Mouse (Mus musculus) T-cell, adult 2 months (primary cell): ENCODE measurements around the gene Wnt10a.

Source experiments
- DNase-seq: peaks from one replicate; pipeline ENCODE4 v3.0.0; 2022; ENCODE audit warnings: low spot score

Wnt10a gene

GRCm38 (mm10) chr1:74791249-74791648 lies at the start of gene Wnt10a:
Gene Wnt10a (plus strand): TSS chr1:74791516.
- DNase-seq = no peak

GRCm38 (mm10) chr1:74747335-74747734 lies 44.0 kb upstream of the Wnt10a start:
- no peak for DNase-seq

GRCm38 (mm10) chr1:74748643-74749271 lies 42.6 kb upstream of the Wnt10a start, which contains the start of gene Prkag3:
Gene Prkag3 (minus strand): TSS chr1:74749221.
- peak; percentile 17 for DNase-seq

DNA sequence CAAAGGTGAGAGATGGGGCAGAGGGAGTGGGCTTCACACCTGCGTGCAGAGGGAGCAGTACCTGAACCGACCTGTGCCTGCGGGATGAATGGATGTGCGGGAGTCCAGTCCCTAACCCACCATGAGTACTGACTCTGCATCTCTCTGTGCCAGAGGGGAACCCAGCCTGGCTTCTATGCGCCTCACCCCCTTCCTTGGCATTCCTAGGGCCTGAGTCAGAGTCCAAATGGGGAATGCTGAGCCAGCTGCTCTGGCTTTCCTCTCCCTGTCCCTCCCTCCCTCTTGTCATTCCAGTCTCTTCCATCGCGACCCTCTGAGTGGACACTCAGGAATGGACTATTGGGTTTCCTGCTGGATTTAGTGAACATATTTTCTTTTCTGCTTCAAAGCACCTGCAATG lies 42.0 kb upstream of the Wnt10a start:
- no peak for DNase-seq

GRCm38 (mm10) chr1:74750683-74751082 lies 40.6 kb upstream of the Wnt10a start:
- no peak for DNase-seq

DNA sequence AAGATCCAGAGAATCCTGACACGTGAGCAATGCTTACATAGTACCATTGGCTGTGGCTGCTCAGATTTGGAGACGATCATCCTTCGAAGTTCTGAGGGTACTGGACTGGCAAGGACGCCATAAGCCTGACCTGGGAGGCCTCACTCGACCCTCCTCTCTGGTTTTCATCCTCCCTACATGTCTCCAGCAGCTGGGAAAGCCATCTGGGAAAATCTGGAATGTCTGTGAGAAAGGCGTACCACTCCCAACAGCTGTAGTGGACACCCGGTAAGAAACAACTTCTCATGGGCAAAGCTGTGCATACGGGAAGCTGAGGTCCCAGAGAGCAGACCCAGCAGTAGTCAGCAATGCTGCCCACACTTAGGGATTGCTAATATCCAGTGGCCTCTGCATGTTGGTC lies 39.2 kb upstream of the Wnt10a start:
- DNase-seq = no peak

DNA sequence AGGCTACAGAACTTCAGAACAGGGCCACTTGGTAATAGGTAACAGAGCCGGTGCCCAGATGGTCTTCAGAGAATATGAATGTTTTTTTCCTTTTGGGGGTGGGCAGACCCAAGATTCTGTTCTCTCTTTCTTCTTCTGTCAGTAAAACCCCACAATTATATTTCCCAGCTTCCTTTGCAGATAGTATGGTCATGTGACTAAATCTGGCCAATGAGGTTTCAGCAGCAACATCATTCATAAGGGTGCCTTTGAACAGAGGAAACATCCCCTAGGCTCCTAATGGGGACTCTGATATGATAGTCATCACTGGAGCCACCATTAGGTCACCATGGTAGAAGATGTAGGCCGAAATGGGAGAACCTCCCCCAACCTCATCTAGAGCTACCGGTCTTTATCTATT lies 38.5 kb upstream of the Wnt10a start:
- DNase-seq = no peak

- no peak for DNase-seq
Observed at GRCm38 (mm10) chr1:74753266-74753974, 37.9 kb upstream of the Wnt10a start.

DNA sequence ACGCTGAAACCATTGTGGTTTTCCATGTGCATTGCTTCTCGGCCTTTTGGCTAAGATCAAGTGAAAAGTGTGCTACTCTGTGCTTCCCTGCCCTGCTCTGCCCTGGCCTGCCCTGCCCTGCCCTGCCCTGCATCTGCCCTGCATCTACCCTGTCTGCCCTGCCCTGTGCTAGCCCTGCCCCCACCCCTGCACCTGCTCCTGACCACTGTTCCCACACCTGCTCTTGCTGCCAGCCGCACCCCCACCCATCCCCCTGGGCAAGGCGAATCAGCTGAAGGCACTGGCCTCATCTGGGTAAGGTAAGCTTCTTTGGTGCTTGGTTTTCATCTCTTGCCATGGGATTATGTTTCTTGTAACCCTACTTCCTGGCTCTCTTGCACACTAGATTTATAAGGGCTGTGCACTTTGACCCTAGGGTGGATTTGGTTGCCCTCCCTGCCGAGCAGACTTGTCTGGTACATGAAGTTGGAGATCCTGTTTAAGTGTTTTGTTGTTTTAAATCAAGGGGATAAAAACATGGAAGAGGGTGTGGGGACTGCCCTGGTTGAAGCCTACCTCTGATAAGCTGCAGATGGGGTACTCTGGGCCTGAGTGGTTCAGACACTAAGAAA lies 37.0 kb upstream of the Wnt10a start:
- DNase-seq = no peak

GRCm38 (mm10) chr1:74759773-74760172 lies 31.5 kb upstream of the Wnt10a start:
- no peak for DNase-seq

GRCm38 (mm10) chr1:74763081-74763480 lies 28.2 kb upstream of the Wnt10a start:
- DNase-seq = peak; percentile 51

DNA sequence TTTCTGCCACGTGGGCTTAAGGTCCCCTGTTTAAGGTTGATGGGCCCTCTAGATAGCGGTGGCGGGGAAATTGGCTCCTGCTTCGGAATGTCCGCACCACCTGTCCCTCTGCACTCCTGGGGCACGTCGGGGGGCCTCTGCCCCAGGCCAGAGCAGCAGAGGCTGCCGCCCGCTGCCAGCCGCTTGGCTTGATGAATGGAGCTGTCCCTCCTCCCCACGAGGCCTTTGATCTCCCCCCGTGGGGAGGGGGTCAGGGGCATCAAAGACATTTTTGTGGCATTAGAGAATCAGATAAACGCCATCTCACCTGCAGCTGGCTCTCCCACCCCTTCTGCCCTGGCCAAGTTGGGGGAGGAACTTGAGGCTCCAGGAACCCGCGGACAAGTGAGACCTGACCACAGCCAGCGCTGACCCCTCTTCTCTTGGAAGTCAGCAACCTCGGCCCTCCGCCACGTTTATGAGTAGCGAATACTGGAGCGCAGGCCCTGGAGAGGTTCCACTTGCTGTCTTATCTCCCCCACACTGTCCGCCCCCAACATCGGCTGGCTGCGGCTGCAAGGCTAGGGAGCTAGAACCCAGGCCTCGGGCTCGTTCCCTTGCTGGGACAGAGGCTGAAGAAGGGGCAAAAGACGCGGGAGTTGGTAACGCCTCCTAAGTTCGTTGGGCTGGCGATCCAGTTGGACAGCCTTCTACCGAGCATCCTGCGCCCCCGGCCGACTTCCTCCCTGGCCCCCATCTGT lies 20.4 kb upstream of the Wnt10a start:
- DNase-seq = no peak

DNA sequence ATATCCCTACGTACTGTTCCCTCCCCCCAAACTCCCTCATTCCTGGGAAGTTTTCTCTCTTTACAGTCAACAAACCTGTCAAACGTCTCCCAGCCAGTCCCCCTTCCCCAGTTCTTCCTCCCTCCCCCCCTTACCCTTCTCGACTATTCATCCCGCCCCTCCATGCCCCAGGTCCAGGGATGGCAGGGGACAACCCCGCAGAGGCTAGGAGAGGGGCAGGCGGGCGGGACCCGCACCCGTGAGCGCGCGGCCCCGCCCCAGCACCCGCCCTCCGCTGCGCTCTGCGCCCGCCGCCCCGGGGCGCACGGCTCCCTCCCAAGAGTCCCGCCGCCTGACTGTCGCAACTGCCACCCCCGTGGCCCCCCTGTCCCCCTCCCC lies 19.9 kb upstream of the Wnt10a start:
- DNase-seq = no peak

DNA sequence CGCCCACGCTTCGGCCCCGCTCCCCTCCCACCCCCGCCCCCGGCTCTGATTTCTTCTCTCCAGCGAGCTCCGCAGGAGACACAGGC lies 19.6 kb upstream of the Wnt10a start, which contains the start of gene Wnt6:
Wnt6 (plus strand) TSS at position 48 of the 86 bp plus-strand sequence.
- no peak for DNase-seq

DNA sequence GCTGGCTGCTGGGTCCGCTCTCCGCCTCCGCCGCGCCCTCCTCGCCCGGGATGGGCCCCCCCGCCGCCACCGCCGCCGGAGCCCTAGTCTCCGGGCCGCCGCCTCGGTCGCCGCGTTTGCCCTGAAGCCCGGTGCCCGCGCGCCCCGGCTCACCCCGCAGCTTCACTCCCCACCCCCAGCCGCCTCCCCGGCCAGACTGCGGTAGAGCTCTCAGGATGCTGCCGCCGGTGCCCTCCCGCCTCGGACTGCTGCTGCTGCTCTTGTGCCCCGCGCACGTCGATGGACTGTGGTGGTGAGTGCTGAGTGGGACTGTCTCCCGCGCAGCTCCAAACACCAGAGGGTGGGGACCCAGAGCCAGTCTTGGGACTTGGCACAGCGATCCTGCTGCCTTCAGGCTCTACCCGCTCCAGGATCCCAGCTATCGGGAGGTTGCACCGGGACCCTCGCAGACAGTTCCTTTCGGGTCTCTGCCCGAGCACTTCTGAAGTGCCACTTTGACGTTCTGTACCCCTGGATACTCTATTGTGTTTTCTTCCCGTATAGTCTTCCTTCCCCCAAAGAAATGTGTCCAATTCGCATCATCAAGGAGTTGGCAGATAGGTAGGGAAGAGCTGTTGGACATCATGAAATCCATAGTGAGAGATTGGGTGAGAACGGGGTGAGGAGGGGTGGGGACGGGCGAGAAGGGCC lies 19.2 kb upstream of the Wnt10a start:
- no peak for DNase-seq

DNA sequence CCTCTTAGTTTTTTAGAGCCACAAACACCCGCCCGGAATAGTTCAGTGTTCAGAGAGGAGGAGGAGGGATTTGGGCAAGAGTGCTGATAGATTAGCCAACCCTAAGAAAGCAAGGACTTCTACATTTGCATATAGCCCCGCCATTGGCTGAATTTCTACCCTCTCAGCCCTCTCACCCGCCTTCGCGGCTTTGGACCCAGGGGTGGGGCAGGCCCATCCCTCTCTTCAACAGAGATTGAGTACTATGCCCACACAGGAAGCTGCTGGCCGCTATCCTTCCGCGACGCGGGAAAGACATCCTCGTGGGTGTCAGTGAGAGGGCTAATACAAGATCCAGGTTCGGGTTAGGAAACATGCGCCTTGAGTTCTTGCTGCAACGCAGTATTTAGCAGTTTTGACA lies 18.2 kb upstream of the Wnt10a start:
- DNase-seq = peak; percentile 53

DNA sequence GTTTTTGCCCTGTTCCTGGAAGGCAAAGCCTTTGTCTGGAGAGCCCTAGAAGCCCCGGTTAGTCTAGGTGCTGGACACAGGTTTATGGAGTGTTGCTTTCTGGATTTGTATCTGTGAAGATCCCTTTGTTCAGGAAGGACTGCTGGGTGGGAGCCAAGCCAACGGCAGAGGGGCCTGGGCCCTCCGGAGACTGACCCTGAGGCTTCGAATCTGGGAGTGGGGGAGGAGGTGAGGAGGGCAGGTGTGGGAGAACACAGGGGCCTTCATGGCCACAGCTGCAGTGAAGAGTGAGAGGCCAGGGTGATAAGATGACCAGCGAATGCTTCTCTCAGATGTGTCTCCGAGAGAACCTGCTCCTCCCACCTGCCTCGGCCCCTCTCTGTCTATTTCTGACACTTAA lies 17.3 kb upstream of the Wnt10a start:
- DNase-seq = no peak

- no peak for DNase-seq
Observed at GRCm38 (mm10) chr1:74775816-74776215, 15.5 kb upstream of the Wnt10a start.

- no peak for DNase-seq
Observed at GRCm38 (mm10) chr1:74778934-74779486, 12.3 kb upstream of the Wnt10a start.

DNA sequence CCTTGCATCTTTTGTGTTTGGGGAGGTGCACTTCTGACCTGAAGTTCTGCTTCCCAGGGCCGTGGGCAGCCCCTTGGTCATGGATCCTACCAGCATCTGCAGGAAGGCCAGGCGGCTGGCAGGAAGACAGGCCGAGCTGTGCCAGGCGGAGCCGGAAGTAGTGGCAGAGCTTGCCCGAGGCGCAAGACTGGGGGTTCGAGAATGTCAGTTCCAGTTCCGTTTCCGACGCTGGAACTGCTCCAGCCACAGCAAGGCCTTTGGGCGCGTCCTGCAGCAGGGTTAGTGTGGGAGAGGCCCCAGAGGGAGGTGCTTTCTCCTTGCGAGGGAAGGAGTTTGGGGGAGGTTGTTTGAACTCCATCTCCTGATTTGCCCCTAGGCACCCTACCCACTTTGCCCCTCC lies 9.3 kb upstream of the Wnt10a start:
- no peak for DNase-seq

GRCm38 (mm10) chr1:74783554-74783953 lies 7.8 kb upstream of the Wnt10a start:
- no peak for DNase-seq

- no peak for DNase-seq
Observed at GRCm38 (mm10) chr1:74784041-74784759, 7.1 kb upstream of the Wnt10a start.
